Mouse (Mus musculus) skeletal muscle tissue, adult 2 months (tissue): ENCODE measurements around the gene Ppp2r5c.

Experiments used
- DNase-seq: peaks from one replicate; pipeline ENCODE4 v3.0.0-alpha.2; 2012; ENCODE audit warnings: low read depth, low spot score

The Ppp2r5c gene

GRCm38 (mm10) chr12:110555536-110556240 is 108.8 kb downstream of the Ppp2r5c start:
- no peak for DNase-seq

- DNase-seq = no peak
These were observed 110.1 kb downstream of the Ppp2r5c start for GRCm38 (mm10) chr12:110556861-110557628.

- no peak for DNase-seq
These were observed 111.3 kb downstream of the Ppp2r5c start for GRCm38 (mm10) chr12:110558175-110558574.

- no peak for DNase-seq
These were observed 116.5 kb downstream of the Ppp2r5c start for GRCm38 (mm10) chr12:110563383-110563782.

- no peak for DNase-seq
These were observed 117.9 kb downstream of the Ppp2r5c start for GRCm38 (mm10) chr12:110564848-110565247.

- DNase-seq = no peak
These were observed 119.4 kb downstream of the Ppp2r5c start for GRCm38 (mm10) chr12:110566366-110566765.

GRCm38 (mm10) chr12:110571050-110571449 is 124.1 kb downstream of the Ppp2r5c start:
- peak; percentile 54 for DNase-seq

GRCm38 (mm10) chr12:110572351-110572750 is 125.4 kb downstream of the Ppp2r5c start:
- no peak for DNase-seq

- no peak for DNase-seq
These were observed 126.7 kb downstream of the Ppp2r5c start for GRCm38 (mm10) chr12:110573635-110574034.

- DNase-seq = no peak
These were observed 129.0 kb downstream of the Ppp2r5c start for GRCm38 (mm10) chr12:110575926-110576325.

GRCm38 (mm10) chr12:110578333-110578732 is 131.4 kb downstream of the Ppp2r5c start:
- no peak for DNase-seq

GRCm38 (mm10) chr12:110588622-110589021 is 141.7 kb downstream of the Ppp2r5c start:
- DNase-seq = no peak

GRCm38 (mm10) chr12:110590804-110591259 is 143.9 kb downstream of the Ppp2r5c start:
- peak; percentile 23 for DNase-seq

GRCm38 (mm10) chr12:110591260-110591883 is 144.5 kb downstream of the Ppp2r5c start:
- peak; percentile 100 for DNase-seq

- peak; percentile 42 for DNase-seq
These were observed 151.6 kb downstream of the Ppp2r5c start for GRCm38 (mm10) chr12:110598527-110598926.

- DNase-seq = no peak
These were observed 152.9 kb downstream of the Ppp2r5c start for GRCm38 (mm10) chr12:110599791-110600190.

GRCm38 (mm10) chr12:110600225-110600991 is 153.5 kb downstream of the Ppp2r5c start:
- DNase-seq = no peak

GRCm38 (mm10) chr12:110601241-110602218 is 154.6 kb downstream of the Ppp2r5c start, which contains the start of gene Dync1h1:
TSS of gene Dync1h1 (plus strand) at chr12:110601452.
- peak; percentile 80 for DNase-seq

GRCm38 (mm10) chr12:110606161-110606560 is 159.2 kb downstream of the Ppp2r5c start:
- no peak for DNase-seq

GRCm38 (mm10) chr12:110606676-110607075 is 159.8 kb downstream of the Ppp2r5c start:
- DNase-seq = no peak
